Mouse (Mus musculus) adrenal gland, adult 18-20 months (tissue): Measurements from ENCODE around the gene Brdt. TPM values are rescaled to one million over a fixed set of nuclear protein-coding genes. Genes with fewer than 3 reads are reported as not detected.

Experiments
- DNase-seq, 2 experiments: peaks; one replicate each; pipeline ENCODE4 v3.0.0; 2021 to 2022; ENCODE audit warnings: low spot score in 2 of 2
- long read RNA-seq, 2 experiments: library from polyadenylated mRNA; stranded (forward); transcript quantifications; one replicate each; pipeline ENCODE4 v2.0.0; 2021
- total RNA-seq, 2 experiments: library from RNA; stranded (reverse); gene quantifications; 1 replicate in 1 of 2; 2 replicates in 1 of 2; pipeline ENCODE4 v1.2.3; 2021

The Brdt gene
- 1 to 10 TPM; 2.1 to 2.5 TPM for total RNA-seq
- long read RNA-seq, experiment 1, partial matches to known transcripts = 1 of 1 reads
- long read RNA-seq, experiment 1, other reads (novel, unspliced or antisense) = 0 of 1 reads
- long read RNA-seq, experiment 2, partial matches to known transcripts = 0 of 3 reads
- long read RNA-seq, experiment 2, other reads (novel, unspliced or antisense) = 2 of 3 reads

DNA sequence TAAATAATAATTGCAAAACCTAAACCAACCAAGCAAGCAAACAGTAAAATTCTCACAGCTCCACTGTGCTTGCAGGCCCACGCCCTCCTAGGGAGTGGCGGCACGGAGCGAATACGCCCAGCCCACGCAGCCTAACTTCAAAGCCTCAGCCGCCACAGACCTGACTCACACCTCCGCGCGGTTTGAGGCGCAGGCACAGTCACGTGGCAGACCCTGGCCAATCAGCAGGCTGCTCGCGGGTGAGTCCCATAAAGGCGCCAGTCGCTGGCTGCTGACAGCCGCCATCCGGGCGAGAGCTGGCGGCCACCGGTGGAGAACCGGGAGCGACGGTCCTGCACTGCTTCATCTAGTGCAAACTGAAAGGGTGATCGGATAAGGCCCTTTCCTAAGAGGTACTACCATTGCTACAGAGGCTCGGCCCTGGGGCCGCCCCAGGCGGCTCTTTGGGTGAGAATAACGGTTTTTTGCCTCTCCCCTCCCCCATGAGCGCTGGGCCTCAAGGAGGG, at the start of gene Brdt:
Gene Brdt (plus strand): TSS at position 244 of the 506 bp plus-strand sequence.
- DNase-seq = no peak

DNA sequence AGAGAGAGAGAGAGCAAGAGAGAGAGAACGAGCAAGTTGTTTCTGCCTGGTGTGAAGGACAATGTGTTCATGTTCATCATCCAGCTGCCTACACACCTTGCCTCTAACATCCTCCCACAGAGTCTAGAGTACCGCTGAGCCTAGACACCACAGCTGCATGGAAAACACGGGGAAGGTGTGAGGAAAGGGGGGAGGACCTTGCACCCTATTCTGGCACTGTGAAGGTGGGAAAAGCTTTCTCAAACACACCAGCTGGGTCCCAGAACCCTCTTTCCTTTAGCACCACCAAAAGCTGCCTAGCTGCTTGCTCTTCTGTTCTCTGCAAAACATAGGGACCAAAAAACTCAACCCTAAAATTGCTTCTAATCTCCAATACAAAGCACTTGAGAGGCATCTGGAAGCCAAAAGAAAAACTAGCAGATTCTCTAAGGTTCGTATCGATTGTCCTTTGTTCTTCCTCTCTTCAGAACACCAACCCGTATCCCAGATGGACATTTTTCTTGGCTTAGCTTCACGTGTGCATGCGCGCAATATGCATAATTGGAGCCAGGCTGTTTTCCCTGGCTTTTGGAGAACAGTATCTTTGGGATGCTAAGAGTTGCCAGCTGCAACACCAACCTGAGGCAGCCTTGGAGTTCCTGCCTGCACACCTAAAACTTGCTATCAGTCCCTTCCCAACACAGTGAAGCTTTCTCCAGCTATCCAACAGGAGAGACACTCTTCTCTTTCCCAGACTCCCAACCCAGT, 48.2 kb upstream of the Brdt start:
- DNase-seq = no peak

DNA sequence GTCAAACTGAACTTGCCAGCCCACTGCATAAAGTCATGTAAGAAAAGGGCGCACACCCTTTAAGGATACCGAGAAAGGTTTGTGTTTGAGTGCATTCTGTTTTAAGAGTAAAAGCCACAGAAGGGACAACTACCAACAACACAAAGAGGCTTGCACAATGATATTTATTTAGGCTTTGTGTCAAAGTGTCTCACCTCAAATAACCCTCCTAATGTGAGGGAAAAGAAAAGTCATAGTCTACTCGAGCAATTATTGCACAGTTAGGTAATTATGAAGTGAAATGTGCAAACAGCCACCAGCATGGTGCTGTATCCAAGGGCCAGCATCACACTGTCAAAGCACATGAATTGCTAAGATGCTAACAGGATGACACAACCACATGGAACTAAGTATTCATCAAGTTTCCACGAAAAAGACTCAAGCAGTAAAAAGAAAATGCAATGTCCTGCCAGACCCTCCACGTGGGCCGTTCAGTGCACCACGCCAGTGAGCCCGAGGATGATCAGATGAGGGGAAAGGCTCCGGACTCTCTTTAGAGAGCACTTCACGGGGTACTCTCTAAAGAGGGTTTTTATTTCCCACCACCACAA, 46.9 kb upstream of the Brdt start:
- DNase-seq = no peak

DNA sequence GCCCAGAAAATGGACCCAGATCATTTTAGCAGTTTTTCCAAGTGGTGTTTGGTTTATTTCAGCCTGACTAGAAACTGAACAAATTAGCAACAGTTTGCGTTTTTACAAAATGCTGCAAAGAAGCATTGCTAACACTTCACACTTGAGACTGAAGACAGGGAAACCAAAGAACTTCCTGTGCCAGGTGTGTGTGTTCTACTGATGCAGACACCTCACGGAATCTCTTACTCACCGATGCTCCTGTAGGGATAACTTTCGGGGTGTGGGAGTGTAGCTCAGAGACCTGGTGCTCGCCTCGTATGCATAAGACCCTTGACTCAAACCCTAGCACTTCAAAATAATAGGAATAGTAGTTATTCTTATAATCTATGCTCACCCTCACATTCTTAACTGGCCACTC, 45.4 kb upstream of the Brdt start:
- no peak for DNase-seq

DNA sequence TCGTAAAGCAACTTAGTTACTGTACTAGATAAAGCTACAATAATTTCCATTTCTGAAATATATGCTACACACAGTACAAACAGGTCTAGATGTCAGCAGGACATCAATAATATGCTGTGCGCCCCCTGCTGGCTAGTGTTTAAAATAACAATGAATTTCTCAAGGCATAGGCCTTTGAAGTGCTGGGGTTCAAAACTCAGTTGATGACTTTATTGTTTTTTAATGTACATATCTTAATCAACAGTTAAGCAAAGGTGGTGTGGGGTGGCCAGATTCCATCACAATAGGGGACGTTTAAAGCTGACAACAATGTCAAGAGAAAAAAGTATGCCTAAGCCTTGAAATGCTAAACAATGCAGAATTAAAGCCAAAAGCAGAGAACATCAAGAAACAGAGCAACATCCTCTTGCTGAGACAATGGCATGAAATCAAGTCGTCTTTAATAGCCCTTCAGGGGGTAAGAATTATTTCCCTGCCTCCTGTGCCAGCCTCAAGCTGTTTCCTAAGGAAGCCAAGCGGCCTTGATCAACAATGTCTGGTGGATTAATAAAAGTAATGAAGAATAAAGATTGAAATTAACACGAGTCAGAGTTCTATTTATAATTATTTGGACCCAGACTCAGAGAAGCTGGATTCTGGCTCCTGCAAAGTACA, 43.6 kb upstream of the Brdt start:
- peak; percentile 76 to 79 for DNase-seq

DNA sequence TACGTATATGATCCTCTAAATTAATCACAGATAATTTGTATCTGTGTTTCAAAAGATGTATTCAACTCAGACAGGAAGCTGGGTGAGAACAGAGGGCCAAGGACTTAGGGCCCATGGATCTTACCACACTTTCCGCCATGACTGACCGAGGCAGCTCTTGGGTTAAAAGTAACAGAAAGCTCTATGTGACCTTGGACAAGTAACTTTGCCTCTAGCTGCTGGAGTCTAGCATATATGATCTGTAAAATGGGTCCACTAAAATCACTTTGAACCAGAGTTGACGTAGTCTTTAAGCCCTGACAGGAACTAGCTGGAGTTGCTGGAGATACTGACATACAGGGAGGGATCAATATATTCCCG, 43.1 kb upstream of the Brdt start:
- DNase-seq = peak in 1 of 2 experiments; percentile 27

DNA sequence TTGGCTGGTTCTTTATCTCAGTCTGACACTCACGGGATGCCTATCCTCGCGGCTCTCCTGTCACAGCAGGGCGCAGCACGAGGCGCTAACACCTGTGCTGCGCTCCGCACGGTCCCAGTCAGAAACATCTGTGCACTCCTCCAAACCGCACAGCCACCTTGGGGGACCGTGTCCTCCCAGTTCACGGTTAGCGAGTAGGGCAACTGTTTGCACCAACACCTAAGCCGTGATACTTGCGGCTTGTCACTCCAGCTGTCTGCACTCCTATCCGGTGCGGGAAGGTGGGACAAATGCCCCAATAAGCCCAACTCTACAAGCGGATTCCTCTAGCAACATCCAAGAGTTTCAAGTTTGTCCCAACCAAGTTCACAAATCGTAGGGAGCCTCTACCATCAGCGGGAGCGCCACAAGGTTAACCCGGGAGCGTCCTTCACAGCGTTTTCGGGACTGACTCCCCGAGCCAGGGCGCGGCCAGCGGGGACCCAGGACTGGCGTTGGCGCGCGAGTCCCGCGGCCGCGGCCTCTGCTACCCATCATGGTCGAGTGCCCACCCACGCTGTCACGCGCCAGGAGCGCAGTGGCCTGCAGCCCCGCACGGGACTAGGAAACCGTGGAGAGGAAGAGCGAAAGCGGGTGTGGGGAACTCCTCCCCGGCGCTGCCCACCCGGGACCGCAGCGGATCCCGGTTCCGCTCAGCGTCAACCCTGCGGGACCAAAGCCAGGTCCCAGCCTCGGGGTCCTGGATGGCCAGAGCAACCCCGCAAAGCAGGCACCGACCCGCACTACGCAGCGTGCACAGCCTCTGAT, 42.3 kb upstream of the Brdt start:
- DNase-seq = peak; percentile 61 to 62

DNA sequence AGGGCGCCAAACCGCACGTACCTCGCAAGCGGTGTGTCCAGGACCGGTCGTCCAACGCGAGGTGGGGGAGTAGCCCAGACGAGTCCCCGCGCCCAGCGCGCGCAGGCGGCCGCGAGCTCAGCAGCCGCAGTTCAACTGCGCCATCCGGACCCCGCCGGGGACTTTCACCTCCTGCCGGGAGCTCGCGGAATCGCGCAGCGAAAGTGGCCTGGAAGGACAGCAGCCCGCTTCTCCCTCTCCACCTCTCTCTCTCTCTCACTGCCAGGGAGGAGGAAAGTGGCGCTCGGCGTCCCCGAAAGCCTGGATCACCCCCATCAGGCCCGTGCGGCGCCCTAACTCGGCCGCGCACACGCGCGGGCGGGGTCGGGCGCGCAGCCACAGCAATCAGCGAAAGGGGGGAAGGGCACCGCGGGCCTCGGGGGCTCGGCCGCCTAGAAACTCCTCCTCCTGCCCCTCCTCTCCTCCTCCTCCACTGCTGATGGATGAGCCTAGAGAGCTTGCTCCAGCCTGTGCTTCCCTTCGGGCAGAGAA, 41.7 kb upstream of the Brdt start, which contains the start of gene Tgfbr3:
Gene Tgfbr3 (minus strand): TSS at position 396 of the 531 bp plus-strand sequence.
- peak; percentile 86 to 91 for DNase-seq

DNA sequence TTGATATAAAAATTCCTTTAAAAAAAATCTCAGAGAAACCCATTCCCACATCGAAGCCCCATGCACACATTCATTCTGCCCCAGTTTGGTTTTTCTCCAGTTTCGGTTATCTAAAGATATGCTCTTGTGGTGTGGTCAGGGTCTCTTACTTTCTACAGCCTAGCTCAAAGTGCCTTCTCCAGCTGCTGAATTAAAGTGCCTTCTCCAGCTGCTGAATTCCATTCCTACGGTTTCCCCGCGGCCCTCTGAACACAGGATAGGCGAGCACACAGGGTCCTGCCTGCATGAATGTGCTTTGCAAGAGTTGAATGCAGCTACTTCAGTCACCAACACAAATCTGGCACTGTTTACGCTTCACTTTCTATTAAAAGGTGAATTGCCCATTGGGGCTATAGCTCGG, 41.0 kb upstream of the Brdt start:
- peak in 1 of 2 experiments; percentile 2 for DNase-seq

DNA sequence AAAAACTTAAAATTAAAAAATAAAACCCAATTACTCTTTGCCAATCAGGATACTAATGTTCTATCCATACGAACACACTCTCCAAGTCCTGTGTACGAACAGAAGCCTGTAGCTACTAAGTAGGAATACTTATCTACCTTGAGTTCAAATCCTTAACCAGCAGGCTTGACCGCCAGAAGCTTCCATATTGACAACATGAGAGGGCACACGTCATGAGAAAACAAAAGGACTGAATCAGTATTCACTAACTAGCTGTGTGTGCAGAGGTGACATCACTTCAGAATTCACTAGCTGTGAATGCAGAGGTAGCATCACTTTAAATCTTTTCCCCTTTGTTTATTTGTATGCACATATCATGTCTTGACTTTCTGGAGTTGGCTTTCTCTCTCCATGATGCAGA, 36.9 kb upstream of the Brdt start:
- no peak for DNase-seq

DNA sequence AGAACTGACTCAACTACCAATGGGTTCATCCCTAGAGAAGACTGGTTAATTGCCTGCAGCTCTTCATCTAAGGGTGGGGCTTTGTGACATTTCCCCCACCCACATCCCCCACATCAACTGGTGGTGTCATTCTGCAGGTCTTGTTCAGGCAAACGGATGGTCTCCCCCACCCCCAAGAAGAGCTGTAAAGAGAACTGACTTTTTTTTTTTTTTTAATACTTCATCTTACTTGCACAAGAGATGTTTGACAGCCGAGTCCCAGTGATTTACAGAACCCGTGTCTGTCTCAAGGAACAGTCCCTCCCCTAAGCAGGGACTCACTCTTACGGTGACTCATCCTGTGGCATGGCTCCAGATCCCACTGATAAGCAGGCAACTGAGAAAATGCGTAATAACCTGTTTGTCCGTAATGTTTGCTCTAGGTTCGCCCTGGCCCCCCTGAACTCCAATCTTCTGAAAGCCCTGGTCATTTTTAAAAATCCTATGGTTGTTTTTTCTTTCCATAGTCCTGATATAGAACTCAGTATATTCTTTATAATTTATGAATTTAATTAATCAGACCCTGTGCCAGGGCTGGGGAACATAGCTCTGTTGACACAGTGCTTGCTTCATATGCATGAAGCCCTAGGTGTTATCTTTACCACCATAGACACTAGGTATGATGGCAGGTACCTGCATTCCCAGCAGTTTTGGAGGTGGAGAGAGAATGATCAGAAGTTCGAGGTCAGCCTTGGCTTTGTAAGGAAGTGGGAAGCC, 35.7 kb upstream of the Brdt start:
- DNase-seq = peak; percentile 81 to 91

DNA sequence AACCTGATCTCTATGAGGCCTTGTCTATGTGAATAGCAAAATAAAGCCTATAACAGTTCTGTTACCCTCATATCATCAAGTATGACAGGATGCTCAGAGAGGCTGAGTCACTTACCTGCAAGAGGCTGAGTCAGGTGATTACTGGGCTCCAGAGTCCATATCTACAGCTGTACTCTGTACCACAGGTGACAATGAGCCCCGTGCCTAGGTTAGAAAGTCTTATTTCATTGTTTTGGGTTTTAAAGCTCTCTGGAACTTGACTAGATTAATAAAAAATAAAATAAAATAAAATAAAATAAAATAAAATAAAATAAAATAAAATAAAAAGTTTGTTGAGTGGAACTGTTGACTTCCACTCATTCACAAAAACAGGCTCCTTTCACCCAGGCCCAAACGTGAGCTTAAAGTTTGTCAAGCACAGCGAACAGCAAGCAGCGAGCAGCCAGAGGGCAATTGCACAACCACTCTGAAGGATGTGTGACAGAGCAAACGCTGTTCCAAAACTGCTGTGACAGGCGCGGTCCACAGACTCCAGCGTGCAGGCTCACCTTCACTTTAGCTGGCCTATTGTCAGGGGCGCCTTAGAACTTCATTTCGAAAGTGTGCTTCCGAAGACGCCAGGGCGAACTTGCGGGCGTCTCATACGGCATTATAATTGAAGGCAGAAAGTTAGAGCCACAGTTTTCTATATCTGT, 35.0 kb upstream of the Brdt start:
- no peak for DNase-seq

DNA sequence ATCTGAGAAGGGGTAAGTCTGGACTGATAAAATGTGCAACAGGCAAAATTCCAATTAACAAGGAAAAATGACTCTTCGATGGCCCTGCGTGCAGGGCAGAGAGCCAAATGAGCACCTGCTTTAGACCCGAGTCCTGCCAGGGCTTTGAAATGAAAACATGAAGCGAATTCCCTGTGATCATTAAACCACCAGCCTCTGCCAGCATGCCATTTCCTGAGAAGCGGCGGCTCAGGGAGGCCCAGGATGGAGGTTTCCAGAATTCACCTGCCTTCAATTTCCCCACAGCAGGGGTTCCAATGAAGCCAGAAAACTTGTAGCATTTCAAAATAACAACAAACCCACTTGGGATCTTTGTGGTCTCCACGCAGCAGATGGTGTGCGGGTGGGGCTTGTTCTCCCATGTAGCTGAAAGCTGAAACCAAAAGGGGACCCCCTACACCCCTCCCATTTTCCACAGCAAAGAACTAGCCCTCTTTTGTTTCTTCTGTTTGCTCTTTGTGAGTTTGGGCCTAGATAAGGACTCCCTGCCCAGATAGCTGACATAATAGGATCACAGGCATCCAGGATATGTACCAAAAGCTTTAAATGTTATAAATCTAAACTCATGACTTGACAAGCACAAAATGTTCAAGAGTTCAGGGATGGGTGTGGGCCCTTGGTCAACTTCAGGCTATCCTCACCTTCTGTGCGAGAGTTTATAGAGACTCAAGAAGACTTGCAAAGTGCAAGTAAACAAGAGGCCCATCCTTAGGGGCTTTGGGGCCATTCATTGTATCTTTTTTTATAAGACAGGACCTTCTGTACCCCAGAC, 34.2 kb upstream of the Brdt start:
- DNase-seq = no peak

DNA sequence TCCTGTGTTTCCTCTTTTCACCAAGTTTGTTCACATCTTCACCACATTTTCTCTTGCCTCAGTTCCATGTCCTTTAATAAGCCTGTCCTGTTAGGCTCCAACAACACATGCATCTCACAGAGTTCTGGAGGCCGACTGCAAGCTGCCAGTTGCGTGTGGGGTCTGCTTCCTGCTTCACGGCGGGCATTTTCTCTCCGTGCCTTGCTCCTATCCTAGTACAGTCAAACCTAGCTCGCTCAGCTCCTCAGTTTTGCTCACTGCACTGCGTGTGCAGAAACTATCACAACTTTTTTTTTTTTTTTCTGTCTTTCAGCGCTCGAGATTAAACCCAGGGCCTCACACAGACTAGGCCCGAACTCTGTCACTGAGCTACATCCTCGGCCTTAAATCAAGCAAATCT, 32.1 kb upstream of the Brdt start:
- DNase-seq = no peak

DNA sequence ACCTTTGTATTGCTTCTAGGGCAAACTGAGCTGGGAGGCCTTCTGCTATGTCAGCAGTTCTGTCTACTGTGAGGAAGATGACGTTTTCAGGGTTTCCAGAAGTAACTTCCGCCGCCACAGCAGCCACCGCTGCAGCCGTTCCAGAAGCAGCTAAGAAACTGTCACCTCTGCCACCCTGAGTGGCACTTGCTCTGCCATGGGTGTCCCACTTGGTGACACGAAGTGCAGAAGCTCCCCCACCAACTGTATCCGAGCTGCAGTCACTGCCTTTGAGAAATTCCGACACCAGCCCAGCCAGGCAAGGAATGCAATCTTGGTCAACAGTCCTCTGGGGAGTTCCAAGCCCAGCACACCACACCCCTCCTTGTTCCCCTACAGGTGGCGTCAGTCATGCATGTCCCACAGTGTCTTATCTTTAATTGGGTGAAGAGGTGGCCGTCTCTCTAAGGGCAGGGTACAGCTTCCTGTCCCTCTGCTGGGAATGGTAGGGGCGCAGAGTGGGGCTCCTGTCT, 27.6 kb upstream of the Brdt start:
- no peak for DNase-seq

DNA sequence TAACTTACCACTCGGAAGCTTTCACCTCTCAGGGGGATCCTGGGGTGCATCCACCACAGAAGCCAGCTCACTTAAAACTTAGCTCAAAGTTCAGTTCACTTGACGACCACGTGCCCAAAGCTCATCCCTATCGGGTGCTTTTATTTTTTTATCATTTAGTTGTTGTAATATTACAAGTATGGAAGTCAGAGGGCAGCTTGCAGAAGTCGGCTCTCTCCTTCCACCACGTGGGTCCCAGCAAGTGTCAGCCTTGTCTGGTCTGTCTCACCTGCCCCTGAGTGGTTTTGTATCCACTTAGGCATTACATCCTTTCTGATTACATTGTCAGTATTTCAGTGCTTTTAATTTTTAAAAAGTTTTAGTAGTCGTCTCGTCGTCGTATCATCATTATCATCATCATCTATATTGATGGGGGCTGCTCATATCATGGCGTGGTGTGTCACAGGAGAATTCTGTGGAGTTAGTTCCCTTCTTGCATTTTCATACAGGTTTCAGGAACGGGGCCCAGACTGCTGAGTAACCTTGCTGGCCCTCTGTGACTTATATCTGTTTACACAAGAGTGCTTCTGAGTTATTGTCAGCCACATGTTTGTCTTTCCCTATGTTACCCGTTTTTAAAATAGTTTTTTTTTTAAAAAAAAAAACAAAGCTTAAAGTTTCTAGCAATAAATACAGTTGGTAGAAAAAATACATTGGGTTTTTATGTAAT, 26.7 kb upstream of the Brdt start:
- DNase-seq = no peak

DNA sequence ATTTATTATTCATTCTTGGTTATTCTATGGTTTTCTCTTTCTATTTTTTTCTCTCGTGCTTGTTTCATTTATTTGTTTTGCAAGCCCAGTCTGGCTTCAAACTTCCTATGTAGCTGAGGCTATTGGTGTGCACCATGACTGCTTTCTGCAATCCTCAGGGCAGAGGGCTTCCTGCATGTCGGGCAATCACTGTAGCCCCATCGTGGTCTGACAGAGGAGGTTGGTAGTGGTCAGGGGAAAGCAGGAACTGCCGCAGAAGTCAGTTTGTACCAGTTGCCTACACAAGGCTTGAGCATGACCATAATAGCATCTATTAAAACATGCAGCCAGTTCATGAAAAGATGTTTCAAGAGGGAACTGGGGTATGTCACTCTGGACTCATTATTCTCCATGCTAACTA, 23.5 kb upstream of the Brdt start:
- DNase-seq = no peak

DNA sequence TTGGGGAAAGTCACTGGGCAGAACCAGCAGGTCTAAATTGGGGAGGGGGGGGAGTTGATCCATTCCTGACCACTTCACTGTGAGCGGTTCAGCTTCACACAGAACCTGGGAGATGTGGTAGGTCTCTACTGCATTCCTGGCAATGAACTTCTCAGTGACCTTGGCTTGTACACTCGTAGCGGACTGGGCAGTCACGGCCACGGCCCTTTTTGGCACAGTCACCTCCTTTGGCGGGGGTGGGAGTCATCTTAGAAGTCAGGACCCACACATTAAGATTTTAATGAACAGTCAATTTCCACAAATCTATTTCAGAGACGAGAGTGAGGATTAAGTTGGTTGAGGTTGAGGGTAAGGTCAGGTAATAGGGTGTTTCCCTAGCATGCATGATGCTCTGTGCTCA, 13.8 kb upstream of the Brdt start:
- no peak for DNase-seq
